Mouse (Mus musculus): ENCODE measurements at regions not wholly inside any gene's neighbourhood (a gene's known extent, or its start where the extent isn't known, plus 50 kb on each side); places are given as distances from the start of the nearest gene placed in this dataset.

DNA sequence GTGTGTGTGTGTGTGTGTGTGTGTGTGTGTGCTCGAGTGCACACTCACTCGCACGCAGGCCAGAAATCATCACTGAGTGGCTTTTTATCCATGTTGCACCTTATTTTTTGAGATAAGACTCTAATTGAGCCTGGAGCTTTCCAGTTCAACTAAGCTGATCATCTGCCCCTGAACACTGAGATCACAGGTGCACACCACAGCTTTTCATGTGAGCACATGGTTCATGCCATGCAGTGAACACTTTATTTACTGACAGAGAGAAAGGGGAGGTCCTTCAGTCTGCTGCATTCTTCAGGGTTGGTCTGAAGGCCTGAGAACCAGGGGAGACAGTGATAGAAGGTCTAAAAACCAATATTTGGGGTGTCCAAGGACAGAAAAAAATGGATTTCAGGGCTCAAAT, 161.7 kb upstream of the Olig3 start:
- no peak for ATAC-seq (ENCODE audit: low FRiP score)
- Histone ChIP-seq H3K4me1 (replicated peaks; ENCODE audit: control insufficient read depth, insufficient read depth, low read length) (no peaks in the 10 kb centered on the region), H3K4me3 (replicated peaks; ENCODE audit: low read length) (no peak overlapping the region), H3K4me2 (replicated peaks) (no peak overlapping the region), H3K9me3 (ENCODE audit: control insufficient read depth, low read length) (no peaks in the 10 kb centered on the region), H3K27ac (no peak overlapping the region), H3K36me3 (replicated peaks; ENCODE audit: control insufficient read depth, insufficient read depth) (no peaks in the 10 kb centered on the region), H3K9ac (no peak overlapping the region), H3K27me3 (ENCODE audit: control insufficient read depth, insufficient read depth, low read length) (no peaks in the 10 kb centered on the region)
- DNase-seq (ENCODE audit: low spot score): no peak
- 99% methylated on average over 3 of the region's 3 CpGs for WGBS

DNA sequence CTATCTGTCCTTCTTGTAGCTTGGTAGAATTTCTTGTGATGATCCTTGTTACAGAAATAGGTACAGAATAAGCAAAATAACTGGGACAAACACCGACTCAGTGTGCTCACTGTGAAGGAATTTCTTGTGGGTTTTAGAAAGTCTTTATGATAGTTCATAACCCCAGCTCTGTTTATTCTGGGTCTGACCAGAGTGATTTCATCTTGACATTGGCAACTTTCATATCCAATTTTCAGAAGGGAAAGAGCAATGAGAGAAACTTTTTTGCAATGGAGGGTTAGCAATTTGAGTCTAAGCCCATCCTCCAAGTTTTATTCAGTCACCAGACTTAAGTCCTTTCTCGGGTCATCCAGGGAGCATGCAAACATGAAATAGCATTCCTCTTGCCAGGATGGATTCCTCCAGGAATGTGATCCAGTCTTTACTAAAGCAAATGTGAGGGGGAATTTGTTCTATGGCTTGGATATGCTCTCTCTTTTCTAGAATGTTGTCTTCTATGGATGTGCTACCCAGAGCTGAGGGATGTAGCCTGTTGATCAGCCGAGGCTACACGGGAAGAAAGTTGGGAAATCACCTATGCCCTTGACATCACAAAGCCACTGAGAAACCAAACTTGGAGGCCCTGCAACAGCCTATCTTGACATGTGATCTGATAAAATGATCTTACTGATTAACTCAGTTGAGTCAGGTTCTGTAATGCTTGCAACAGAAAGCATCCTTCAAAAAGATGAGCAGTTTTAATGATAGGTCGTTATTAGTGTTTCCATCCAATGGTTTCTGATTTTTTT, 163.2 kb upstream of the Olig3 start:
- Histone ChIP-seq H3K4me3 (replicated peaks; ENCODE audit: low read length) (no peak overlapping the region), H3K27ac (no peak overlapping the region), H3K4me1 (replicated peaks; ENCODE audit: control insufficient read depth, insufficient read depth, low read length) (no peaks in the 10 kb centered on the region), H3K27me3 (ENCODE audit: control insufficient read depth, insufficient read depth, low read length) (no peaks in the 10 kb centered on the region), H3K9me3 (ENCODE audit: control insufficient read depth, low read length) (no peaks in the 10 kb centered on the region), H3K36me3 (replicated peaks; ENCODE audit: control insufficient read depth, insufficient read depth) (no peaks in the 10 kb centered on the region), H3K9ac (no peak overlapping the region), H3K4me2 (replicated peaks) (no peak overlapping the region)
- WGBS: 92% methylated on average over 5 of the region's 5 CpGs
- ATAC-seq (ENCODE audit: low FRiP score): no peak
- DNase-seq (ENCODE audit: low spot score): no peak

DNA sequence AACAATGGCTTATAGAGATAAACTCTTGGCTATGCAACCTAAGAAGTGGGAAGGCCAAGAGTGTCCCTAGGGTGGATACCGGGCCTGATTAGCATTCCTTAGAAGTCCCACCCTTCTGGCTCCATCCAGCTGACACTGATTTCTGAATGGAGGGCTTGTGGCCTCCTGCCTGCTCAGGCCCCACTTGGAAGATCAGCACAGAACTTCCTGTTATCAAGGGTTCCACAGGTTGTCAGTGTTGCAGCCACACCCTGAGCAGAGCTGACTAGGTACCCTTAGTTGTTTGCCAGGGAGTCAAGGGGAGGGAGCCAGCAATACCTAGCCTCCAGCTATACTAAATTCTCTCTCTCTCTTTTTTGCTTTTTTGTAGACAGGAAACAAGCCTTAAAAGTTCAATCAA, 164.1 kb upstream of the Olig3 start:
- Histone ChIP-seq H3K4me2 (replicated peaks) (no peak overlapping the region), H3K4me1 (replicated peaks; ENCODE audit: control insufficient read depth, insufficient read depth, low read length) (no peaks in the 10 kb centered on the region), H3K4me3 (replicated peaks; ENCODE audit: low read length) (no peak overlapping the region), H3K27ac (no peak overlapping the region), H3K9ac (no peak overlapping the region), H3K9me3 (ENCODE audit: control insufficient read depth, low read length) (no peaks in the 10 kb centered on the region), H3K27me3 (ENCODE audit: control insufficient read depth, insufficient read depth, low read length) (peaks cover 4% of the 10 kb centered on the region; the same call in 1 of the 2 replicates), H3K36me3 (replicated peaks; ENCODE audit: control insufficient read depth, insufficient read depth) (no peaks in the 10 kb centered on the region)
- 35% methylated on average over 1 of the region's 1 CpGs for WGBS
- no peak for DNase-seq (ENCODE audit: low spot score)
- no peak for ATAC-seq (ENCODE audit: low FRiP score)

DNA sequence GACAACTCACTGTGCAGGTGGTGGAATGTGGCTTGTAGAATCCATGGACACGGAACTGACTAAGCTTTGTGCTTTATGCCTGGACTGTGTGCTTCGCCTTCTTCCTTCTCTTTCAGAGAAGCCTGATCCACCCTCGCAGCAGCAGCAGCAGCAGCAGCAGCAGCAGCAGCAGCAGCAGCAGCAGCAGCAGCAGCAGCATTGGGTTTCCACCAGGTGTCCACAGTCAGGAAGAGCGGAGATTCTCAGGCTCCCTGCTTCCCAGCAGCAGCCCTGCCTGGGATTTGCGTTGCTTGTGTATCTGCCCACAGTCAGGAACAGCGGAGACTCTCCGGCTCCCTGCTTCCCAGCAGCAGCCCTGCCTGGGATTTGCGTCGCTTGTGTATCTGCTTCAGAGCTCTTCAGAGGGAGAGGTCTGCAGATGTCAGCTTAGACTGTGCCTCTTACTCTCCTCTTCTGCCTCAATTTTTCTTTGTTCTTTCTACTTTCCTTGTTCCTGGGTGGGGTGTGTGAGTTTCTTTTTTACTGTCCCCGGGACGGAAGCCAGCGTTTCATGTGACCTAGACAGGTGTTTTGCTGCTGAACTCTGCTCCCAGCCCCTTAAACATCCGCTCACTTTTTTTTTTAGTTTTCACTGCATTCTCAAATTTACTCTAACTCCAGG, 168.1 kb upstream of the Olig3 start:
- Histone ChIP-seq H3K36me3 (replicated peaks; ENCODE audit: control insufficient read depth, insufficient read depth) (no peaks in the 10 kb centered on the region), H3K9ac (peak overlapping the region; percentile 36; the same call in 1 of the 2 replicates), H3K27ac (no peak overlapping the region), H3K9me3 (ENCODE audit: control insufficient read depth, low read length) (no peaks in the 10 kb centered on the region), H3K4me1 (replicated peaks; ENCODE audit: control insufficient read depth, insufficient read depth, low read length) (no peaks in the 10 kb centered on the region), H3K4me3 (replicated peaks; ENCODE audit: low read length) (peak overlapping the region; percentile 14; the same call in 1 of the 2 replicates), H3K27me3 (ENCODE audit: control insufficient read depth, insufficient read depth, low read length) (peaks cover 4% of the 10 kb centered on the region; the same call in 1 of the 2 replicates), H3K4me2 (replicated peaks) (peak overlapping the region; percentile 47)
- ATAC-seq (ENCODE audit: low FRiP score) (0 out of 2 replicates have a peak, but pooled peaks have one; percentile 51), DNase-seq (ENCODE audit: low spot score) (no peak)
- WGBS: 23% methylated on average over 13 of the region's 13 CpGs

- H3K9me3 ChIP-seq (ENCODE audit: control insufficient read depth, low read length): no peaks in the 10 kb centered on the region
- no peaks in the 10 kb centered on the region for H3K4me1 ChIP-seq (replicated peaks; ENCODE audit: control insufficient read depth, insufficient read depth, low read length)
- H3K4me2 ChIP-seq (replicated peaks): peak overlapping the region; percentile 47
- H3K9ac ChIP-seq: peak overlapping the region; percentile 36; the same call in 1 of the 2 replicates
- H3K27ac ChIP-seq: no peak overlapping the region
- H3K27me3 ChIP-seq (ENCODE audit: control insufficient read depth, insufficient read depth, low read length): peaks cover 4% of the 10 kb centered on the region; the same call in 1 of the 2 replicates
- H3K36me3 ChIP-seq (replicated peaks; ENCODE audit: control insufficient read depth, insufficient read depth): no peaks in the 10 kb centered on the region
- ATAC-seq (ENCODE audit: low FRiP score) (no peak), DNase-seq (ENCODE audit: low spot score) (no peak)
- H3K4me3 ChIP-seq (replicated peaks; ENCODE audit: low read length): no peak overlapping the region
- 64% methylated on average over 4 of the region's 4 CpGs for WGBS
These were observed 168.6 kb upstream of the Olig3 start for GRCm38 (mm10) chr10:19187716-19188081.

DNA sequence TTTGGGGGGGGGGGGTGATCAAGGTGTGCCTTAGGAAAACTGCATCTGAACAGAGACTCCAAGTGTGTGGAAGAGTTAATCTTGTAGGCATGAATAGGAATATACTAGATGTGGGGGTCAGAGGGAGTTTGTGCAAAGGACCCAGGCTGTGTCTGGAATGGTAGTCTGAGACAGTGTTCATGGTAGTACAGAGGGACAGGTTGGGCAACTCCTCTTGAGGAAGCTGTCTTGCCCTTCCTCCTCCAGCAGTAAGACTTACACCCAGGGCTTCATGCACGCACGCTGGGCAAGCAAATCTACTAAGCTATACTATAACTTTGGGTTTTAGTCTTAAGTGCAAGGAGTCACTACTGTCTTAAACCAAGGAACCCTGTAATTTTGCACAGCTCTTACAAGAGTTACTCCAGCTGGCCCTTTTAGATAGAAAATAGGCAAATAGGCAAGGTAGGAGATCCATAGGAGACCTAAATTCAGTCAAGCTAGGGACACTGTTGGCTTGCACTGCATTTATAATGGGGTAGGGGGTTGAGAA, 169.2 kb upstream of the Olig3 start:
- Histone ChIP-seq H3K4me1 (replicated peaks; ENCODE audit: control insufficient read depth, insufficient read depth, low read length) (no peaks in the 10 kb centered on the region), H3K27ac (no peak overlapping the region), H3K36me3 (replicated peaks; ENCODE audit: control insufficient read depth, insufficient read depth) (no peaks in the 10 kb centered on the region), H3K4me3 (replicated peaks; ENCODE audit: low read length) (no peak overlapping the region), H3K9me3 (ENCODE audit: control insufficient read depth, low read length) (no peaks in the 10 kb centered on the region), H3K4me2 (replicated peaks) (no peak overlapping the region), H3K27me3 (ENCODE audit: control insufficient read depth, insufficient read depth, low read length) (peaks cover 4% of the 10 kb centered on the region; the same call in 1 of the 2 replicates), H3K9ac (no peak overlapping the region)
- 83% methylated on average over 2 of the region's 2 CpGs for WGBS
- ATAC-seq (ENCODE audit: low FRiP score) (no peak), DNase-seq (ENCODE audit: low spot score) (no peak)

DNA sequence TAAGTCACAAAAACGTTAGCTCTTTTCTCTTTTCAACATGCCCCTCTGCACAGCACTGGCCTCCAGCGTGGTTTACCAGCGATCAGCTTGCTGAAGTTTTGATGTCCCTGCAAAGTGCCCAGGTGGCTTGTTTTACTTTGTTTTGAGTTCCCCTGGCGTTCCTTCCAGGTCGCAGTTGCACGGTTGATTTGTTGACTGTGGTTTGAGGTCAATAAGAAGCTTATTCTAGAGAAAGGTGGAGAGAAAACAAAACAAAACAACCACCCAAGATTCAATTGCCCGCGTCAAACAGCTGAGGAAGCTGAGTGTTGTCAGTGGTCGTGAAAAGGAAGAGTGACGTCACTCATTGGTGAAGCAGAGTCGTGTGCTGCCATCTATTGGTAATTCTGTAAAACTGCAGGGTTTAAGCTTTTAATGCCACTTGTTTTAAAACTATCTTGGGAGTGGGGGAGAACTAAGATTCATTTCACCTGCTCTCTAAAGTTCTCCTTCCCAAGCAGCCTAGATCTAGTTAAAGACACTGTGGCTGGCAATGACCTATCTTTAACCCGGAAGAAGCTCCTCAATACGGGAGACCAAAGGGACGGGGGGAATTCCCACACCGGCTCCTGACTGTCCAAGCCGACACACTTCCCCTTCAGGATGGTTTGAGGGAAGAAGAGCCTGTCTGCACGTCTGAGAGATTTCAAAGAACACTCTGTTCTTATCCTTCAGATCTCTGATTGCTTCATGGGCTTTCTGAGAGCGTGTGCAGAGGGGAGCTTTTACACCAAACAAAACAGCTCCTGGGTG, 170.3 kb upstream of the Olig3 start:
- no peaks in the 10 kb centered on the region for H3K9me3 ChIP-seq (ENCODE audit: control insufficient read depth, low read length)
- H3K4me1 ChIP-seq (replicated peaks; ENCODE audit: control insufficient read depth, insufficient read depth, low read length): no peaks in the 10 kb centered on the region
- peak overlapping the region; percentile 11 for H3K4me3 ChIP-seq (replicated peaks; ENCODE audit: low read length)
- 21% methylated on average over 18 of the region's 18 CpGs for WGBS
- H3K27ac ChIP-seq: no peak overlapping the region
- peak; percentile 79; the same call in 1 of the 2 replicates for ATAC-seq (ENCODE audit: low FRiP score)
- H3K9ac ChIP-seq: peak overlapping the region; percentile 26; the same call in 1 of the 2 replicates
- no peaks in the 10 kb centered on the region for H3K36me3 ChIP-seq (replicated peaks; ENCODE audit: control insufficient read depth, insufficient read depth)
- H3K4me2 ChIP-seq (replicated peaks): peak overlapping the region; percentile 51
- peaks cover 4% of the 10 kb centered on the region; the same call in 1 of the 2 replicates for H3K27me3 ChIP-seq (ENCODE audit: control insufficient read depth, insufficient read depth, low read length)
- DNase-seq (ENCODE audit: low spot score): peak; percentile 86

GRCm38 (mm10) chr10:19184886-19185285, 169.4 kb upstream of the Tnfaip3 start:
- no peak overlapping the region for H3K4me3 ChIP-seq (replicated peaks; ENCODE audit: low read length)
- DNase-seq (ENCODE audit: low spot score) (no peak), ATAC-seq (ENCODE audit: low FRiP score) (no peak)
- 96% methylated on average over 7 of the region's 7 CpGs for WGBS
- peaks cover 4% of the 10 kb centered on the region; the same call in 1 of the 2 replicates for H3K27me3 ChIP-seq (ENCODE audit: control insufficient read depth, insufficient read depth, low read length)
- H3K9me3 ChIP-seq (ENCODE audit: control insufficient read depth, low read length): no peaks in the 10 kb centered on the region
- H3K27ac ChIP-seq: no peak overlapping the region
- no peak overlapping the region for H3K9ac ChIP-seq
- no peak overlapping the region for H3K4me2 ChIP-seq (replicated peaks)
- no peaks in the 10 kb centered on the region for H3K36me3 ChIP-seq (replicated peaks; ENCODE audit: control insufficient read depth, insufficient read depth)
- H3K4me1 ChIP-seq (replicated peaks; ENCODE audit: control insufficient read depth, insufficient read depth, low read length): no peaks in the 10 kb centered on the region

DNA sequence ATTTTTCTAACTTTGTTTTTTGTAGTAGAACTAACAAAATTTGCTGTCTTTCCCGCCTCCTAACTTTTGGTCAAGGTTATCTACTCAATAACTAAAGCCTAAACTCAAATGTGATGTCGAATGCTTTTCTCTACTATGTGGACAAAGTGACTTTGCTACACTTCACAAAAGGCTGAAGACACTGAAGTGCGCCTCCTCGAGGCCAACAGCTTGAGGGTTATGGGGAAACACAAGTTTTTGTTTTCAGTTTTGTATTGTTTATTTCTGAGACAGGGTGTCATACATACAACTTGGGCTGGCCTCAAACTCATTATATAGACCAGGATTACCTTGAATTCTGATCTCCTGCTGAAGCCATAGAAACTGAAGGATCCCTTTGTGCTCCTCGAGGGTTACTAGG, 162.4 kb upstream of the Tnfaip3 start:
- no peaks in the 10 kb centered on the region for H3K4me1 ChIP-seq (replicated peaks; ENCODE audit: control insufficient read depth, insufficient read depth, low read length)
- H3K36me3 ChIP-seq (replicated peaks; ENCODE audit: control insufficient read depth, insufficient read depth): no peaks in the 10 kb centered on the region
- H3K9me3 ChIP-seq (ENCODE audit: control insufficient read depth, low read length): peaks cover 14% of the 10 kb centered on the region; the same call in 1 of the 2 replicates
- no peak for DNase-seq (ENCODE audit: low spot score)
- no peak overlapping the region for H3K4me2 ChIP-seq (replicated peaks)
- 89% methylated on average over 5 of the region's 5 CpGs for WGBS
- no peaks in the 10 kb centered on the region for H3K27me3 ChIP-seq (ENCODE audit: control insufficient read depth, insufficient read depth, low read length)
- no peak for ATAC-seq (ENCODE audit: low FRiP score)
- H3K9ac ChIP-seq: no peak overlapping the region
- no peak overlapping the region for H3K4me3 ChIP-seq (replicated peaks; ENCODE audit: low read length)
- H3K27ac ChIP-seq: no peak overlapping the region
